Mouse (Mus musculus): Measurements from ENCODE around the gene Sipa1l3.

Sipa1l3 gene

GRCm38 (mm10) chr7:29336795-29337319, 181.6 kb downstream of the Sipa1l3 start:
- DNase-seq (ENCODE audit: extremely low spot score) = no peak

DNA sequence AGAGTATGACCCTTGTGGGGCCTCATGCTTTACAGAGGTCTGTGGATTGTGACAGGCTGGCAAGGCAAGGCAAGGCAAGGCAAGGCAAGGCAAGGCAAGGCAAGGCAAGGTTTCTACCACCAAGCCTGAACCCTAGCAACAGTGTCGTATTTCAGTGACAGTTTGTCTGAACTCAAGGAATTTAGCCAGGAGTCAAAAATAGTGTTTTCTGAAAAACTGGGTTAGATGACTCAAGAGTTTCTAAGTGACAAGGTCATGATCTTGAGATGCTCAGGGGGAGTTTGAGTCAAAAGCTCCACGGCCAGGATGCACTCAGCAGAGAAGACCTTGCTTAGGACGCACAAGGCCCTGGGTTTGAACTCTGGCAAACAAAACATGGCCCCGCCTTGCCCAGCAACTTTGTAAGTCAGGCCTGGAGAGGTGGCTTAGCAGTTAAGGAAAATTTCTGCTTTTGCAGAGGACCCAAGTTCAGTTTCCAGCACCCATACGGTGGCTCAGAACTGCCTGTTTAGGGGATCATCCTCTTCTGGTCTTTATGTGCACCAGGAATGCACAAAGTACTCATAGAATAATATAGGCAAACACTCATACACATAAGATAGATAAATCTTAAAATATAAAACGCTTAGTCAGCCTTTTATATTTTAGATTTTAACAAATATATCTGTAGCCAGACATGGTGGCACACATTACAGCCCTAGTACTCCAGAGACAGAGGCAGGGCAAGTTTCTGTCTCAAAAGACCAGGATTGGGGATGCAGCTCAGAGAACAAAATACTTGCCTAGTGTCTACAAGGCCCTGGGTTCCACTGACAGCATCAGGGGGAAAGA, 182.4 kb downstream of the Sipa1l3 start:
- DNase-seq (ENCODE audit: extremely low spot score) = no peak

DNA sequence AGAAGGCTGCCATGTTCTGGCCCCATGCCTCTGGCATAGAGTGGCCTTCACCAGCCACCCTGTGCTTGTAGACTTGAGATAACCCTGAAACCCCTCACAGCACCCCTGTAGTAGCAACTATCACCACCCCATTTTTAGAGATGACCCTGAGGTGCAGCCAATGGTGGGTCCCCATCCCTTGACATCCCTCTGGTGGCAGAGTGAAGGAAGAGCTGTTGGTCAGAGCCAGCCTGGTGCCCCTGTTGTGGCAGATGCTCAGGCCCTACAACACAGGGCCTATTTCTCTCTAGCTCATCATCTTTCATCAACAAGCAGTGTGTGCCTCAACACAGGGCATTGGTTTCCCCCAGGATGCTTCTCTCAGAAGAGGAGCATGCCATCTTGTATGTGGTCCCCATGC, 183.2 kb downstream of the Sipa1l3 start:
- DNase-seq (ENCODE audit: extremely low spot score) = no peak

DNA sequence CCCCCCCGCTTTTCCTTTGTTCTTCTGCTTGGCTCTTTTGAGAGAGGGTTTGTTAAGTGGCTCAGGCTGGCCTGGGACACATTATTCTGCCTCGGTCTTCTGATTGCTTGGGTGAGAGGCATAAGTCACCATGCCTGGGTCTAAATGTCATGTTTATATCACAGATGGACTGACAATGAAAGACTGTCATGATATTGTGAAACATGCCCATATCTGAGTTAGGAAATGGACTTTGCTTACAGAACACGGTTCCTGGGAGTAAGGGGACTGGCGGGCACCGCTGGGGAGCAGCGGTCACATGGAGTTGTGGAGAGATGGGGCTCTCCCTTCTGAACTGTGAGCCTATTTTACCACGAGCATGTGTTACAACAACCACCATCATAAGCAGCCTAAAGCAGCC, 184.3 kb downstream of the Sipa1l3 start:
- DNase-seq (ENCODE audit: extremely low spot score) = no peak

GRCm38 (mm10) chr7:29328984-29329383, 189.5 kb downstream of the Sipa1l3 start:
- DNase-seq (ENCODE audit: extremely low spot score) = no peak

DNA sequence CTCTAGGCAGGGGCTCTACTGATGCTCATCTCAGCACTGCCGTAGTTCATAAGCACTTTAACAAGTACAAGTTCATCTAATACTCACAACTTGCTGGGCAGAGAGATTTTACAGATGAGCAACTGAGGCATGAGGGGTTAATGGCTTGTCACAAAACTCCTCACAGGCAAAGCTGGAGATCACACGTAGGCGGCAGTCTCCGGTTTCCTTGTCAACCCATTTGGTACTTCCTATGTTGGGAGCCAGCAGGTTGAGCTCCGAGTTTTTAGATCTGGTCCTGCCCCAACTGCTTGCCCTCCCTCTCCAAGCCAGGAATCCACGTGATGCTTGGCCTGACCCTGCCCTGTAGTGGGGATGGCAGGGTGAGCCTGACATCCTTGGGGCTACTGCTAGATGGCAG, 191.4 kb downstream of the Sipa1l3 start:
- no peak for DNase-seq (ENCODE audit: extremely low spot score)

DNA sequence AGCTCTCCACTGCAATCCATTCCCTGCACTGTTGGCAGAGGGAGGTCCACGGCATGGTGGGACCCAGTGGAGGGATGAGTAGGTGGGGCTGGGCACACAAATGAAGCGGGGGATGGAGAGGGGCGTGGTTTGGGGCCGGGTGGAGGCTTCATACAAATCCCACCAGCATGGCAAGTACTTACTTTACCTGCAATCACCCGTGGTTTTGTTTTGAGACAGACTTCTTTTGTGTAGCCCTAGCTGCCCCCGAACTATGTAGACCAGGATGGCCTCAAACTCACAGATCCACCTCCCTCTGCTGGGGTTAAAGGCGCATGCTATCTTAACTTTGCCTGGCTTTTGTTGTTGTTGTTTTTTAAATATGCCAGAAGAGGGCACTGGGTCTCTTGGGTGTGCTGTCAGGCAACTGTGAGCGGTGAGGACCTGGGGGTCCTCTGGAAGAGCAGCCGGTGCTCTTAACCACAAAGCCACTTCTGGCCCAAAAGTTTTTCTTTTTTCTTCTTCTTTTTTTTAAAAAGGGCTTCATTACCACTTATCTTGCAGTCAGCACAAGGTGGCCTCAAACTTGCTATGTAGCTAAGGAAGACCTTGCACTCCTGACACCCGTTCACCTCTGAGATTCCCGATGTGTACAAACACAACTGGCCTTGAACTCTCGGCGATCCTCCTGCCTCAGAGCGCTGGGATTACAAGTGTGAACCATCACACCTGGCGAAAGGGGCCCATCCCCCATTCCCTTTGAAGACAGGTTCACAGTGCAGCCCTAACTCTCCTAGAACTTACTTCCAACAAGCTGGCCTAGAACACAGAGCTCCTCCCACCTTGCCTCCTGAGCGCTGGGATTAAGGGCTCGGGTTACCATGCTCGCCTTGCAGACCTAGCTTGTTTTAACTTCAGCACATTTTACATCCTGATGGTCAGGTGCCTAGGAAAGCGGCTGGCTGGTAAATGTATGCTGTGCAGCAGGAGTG, 198.8 kb downstream of the Sipa1l3 start:
- DNase-seq (ENCODE audit: extremely low spot score) = peak; percentile 61

GRCm38 (mm10) chr7:29318115-29318911, 200.1 kb downstream of the Sipa1l3 start:
- peak; percentile 59 for DNase-seq (ENCODE audit: extremely low spot score)

DNA sequence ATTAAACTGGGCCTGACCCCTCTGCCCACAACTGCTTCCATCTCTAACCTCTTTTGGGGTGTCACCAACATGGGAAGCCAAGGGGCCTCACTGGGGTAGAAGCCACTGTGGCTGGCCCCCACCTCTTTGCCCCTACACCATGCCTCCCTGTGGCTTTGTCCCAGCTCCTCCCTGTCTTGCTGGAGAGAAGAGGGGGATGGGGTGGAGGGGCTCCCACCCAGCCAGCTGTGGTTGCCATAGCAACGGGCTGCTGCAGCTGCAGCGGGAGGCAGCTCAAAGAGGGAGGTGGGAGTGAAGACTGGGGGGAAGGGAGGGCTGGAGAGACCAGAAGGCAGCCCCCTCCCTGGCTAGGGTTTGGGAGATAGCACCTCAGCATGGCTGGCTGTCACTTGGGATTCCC, 200.9 kb downstream of the Sipa1l3 start:
- DNase-seq (ENCODE audit: extremely low spot score) = peak; percentile 90

GRCm38 (mm10) chr7:29316976-29317375, 201.5 kb downstream of the Sipa1l3 start:
- peak; percentile 66 for DNase-seq (ENCODE audit: extremely low spot score)

DNA sequence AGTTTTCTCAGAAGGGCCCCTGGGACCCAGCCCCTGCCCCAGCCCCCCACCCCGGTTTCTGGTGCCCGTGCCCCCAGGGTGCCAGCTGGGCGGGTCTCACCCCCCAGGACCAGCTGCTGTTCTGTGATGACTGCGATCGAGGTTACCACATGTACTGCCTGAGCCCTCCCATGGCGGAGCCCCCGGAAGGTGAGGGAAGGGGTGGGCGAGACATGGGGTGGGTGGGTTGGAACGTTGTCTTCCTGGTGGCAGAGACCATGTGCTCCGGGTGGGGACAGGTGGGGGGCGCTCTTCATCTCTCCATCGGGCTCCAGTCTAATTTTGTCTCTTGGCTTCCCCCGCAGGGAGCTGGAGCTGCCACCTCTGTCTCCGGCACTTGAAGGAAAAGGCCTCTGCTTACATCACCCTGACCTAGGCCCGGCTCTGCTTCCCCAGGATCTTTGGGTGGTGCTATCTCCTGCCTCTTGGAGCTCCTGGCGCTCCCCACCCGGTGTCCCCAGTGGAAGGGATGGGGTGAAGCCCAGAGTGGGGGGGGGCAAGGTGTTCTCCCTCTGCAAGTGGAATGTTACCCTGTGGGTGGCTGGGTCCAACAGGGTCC, 202.2 kb downstream of the Sipa1l3 start:
- DNase-seq (ENCODE audit: extremely low spot score) = no peak

DNA sequence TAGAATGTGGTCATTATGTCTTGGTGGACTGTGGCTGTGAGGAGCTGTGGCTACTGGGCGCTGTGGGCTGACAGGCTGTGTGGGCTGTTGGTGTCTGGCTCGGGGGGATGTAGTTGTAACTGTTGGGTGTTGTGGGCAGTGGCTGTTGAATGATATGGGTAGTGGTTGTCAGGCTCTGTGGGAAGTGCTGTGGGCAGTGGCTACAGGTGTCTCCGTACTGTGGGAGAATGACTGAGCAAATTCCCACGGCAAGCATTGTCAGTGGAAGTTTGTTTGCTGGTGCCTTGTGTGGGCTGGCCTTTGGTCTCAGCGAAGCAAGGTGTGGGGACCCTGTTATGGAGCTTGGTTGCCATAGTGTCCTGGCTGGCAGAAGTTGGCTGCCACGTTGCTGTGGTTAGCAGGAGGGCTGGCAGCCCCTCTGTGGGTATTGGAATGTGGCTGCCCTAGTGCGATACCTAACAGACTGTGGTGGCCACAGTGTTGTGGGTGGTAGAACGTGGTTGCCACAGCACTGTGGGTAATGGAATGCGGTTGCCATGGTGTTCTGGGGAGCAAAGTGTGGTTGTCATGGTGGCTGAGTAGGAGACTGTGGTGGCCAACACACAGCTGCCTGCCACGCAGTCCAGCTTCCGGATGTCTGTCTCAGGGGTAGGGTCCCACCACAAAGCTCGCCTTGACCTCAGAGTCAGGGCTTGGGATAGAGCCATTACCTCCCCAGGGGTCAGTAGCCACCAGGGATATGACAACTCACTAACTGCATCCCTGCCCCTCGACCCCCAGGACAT, 203.4 kb downstream of the Sipa1l3 start:
- peak; percentile 46 for DNase-seq (ENCODE audit: extremely low spot score)

DNA sequence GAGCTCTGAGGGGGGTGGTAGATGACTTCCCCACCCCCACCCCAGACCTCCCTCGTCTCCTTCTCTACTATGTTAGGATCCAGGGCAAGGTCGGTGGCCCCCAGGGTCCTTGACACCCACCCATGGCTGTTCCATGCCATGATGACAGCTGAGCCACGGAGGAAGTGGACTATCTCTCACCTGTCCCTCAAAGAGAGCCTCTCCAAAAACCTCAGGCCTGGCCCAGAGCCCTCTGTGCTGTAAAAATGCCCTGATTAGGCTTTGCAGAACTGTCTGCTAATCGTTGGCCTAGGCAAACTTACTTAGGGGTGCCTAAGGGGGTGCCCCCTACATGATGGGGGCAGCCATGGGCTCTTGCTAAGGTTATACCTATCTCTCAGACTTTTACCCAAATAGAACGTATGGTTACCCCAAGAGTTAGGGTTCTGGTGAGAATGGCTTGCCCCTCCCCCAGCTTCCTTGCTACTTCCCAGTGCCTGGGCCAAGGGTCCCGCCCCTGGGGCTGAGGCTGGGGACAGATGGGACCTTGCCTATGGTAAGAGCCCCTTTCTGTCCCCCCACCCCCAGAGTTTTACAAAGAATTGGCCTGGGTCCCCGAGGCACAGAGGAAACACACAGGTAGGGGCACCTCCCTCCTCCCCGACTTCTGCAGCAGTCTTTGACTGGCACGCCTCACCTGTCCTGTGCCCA, 204.7 kb downstream of the Sipa1l3 start:
- DNase-seq (ENCODE audit: extremely low spot score) = no peak

DNA sequence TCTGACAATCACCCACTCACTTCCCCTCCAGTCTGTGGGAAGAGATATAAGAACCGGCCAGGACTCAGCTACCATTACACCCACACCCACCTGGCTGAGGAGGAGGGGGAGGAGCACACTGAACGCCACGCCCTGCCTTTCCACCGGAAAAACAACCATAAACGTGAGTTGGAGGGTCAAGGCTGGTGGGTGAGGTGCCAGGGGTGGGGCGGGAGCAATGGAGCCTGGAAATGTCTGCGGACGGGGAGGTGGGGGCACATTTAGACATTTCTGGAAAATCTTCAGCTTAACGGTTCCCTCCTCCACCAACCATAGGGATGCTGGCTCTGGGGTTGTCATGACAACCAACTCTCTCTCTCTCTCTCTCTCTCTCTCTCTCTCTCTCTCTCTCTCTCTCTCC, 205.4 kb downstream of the Sipa1l3 start:
- no peak for DNase-seq (ENCODE audit: extremely low spot score)

DNA sequence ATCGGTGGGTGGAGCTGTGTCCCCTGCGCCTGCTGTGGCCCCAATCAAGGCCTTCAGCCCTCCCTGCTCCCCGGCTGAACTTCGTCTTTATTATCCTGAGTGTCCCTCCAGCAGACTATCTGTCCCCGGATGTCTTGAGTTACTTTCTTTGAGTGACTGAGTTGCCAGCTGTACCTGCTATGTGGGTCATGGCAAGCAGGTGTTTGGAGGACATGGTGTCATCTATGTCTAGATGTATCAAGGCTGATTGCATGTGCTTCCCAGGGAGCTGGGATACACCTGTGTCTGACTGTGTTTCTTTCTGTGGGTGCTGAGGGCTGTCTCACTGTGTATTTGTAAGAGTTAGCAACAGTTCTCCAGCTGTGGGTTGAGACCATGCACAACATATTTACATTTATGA, 208.7 kb downstream of the Sipa1l3 start:
- no peak for DNase-seq (ENCODE audit: extremely low spot score)

DNA sequence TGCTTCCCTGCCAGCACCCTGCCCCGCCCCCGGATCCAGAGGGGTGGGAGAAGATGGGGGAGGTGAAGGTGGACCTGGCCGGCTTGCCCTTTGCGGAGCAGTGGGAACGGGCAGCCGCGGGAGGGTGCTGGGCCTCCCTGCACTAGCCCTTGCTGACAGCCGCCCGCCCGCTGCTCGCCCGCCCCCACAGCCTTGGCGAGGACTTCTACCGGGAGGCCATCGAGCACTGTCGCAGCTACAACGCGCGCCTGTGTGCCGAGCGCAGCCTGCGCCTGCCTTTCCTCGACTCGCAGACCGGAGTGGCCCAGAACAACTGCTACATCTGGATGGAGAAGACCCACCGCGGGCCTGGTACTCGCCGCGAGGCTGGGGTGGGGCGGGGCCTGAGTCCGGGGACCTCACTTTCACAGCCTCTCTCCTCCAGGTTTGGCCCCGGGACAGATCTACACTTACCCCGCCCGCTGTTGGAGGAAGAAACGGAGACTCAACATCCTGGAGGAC, 209.2 kb downstream of the Sipa1l3 start:
- DNase-seq (ENCODE audit: extremely low spot score) = peak; percentile 57

DNA sequence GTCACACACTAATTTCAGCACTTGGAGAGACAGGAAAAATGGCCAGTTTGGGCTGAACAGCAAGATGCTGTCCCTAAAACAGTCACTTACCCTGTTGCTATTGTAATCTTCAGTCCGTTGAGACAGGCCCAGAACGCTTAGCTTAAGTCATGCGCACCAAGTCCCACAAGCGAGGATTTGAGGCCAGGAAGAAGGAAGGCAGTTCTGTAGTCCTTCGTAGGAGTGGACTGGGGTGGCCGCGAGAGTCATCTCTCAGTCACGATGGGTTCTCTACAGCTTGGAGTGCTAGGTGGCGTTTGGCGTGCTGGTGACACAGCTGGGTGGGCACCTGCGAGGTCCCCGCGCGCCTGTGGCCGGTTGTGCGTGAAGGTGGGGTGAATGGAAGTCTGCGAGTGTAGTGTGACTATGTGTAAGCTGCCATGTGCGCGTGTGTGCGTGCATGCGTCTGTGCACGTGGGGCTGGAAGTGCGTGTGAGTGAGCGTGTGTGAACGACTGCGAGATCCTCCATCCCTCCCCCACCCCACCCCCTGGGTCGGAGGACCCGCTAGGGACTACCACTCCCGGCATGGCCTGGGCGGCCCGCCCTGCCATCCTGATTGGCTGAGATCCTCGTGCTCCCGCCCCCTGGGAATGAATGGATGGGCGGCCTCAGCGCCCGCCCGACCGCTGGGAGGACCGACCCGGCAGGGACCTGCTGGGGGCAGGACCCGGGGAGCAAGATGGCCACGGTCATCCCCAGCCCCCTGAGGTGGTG, 210.9 kb downstream of the Sipa1l3 start:
- peak; percentile 91 for DNase-seq (ENCODE audit: extremely low spot score)

- peak; percentile 54 for DNase-seq (ENCODE audit: extremely low spot score)
These were observed 211.8 kb downstream of the Sipa1l3 start for GRCm38 (mm10) chr7:29306619-29307018.

DNA sequence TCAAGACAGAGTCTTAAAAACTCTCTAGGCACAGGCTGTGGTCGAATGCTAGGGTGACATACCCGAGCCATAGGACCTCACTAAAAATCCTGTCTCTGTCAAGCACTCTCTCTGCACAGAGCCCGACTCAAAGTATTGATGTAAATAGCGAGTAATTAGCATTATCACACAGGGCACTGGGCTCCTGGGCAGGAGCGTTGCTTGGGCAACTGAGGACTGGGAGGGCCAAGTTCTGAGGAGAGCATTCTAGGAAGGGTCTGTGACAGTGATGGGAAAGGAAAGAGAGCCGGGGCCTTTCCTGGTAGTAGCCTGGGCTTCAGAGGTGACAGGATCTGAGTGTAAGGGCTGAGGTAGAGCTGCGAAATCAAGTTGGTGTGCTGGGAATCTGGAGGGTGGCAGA, 212.3 kb downstream of the Sipa1l3 start:
- no peak for DNase-seq (ENCODE audit: extremely low spot score)

Data from embryo, embryonic 9.5 days (tissue).